Mouse (Mus musculus): ENCODE data around the gene Trmt10c. TPM values are rescaled to one million over a fixed set of nuclear protein-coding genes. Genes with fewer than 3 reads are reported as not detected.

The Trmt10c gene
- polyA plus RNA-seq, 1 experiment, result 25.3 TPM

- no peak overlapping the region for H3K4me3 ChIP-seq (ENCODE audit: low read depth, low read length)
- TF ChIP-seq POLR2A (IDR thresholded peaks at IDR 0.05; ENCODE audit: insufficient read depth, low read length) (no peak), CTCF (IDR thresholded peaks at IDR 0.05; ENCODE audit: low read depth, low read length) (no peak), EP300 (IDR thresholded peaks at IDR 0.05; ENCODE audit: insufficient read depth, low read depth, low read length) (no peak)
- H3K27ac ChIP-seq (ENCODE audit: insufficient read depth, low read length), result no peak overlapping the region
- no peak overlapping the region for H3K9ac ChIP-seq (ENCODE audit: low read depth, poor library complexity, severe bottlenecking)
- H3K36me3 ChIP-seq (ENCODE audit: control insufficient read depth, insufficient read depth, low read length, poor library complexity, severe bottlenecking), result no peaks in the 10 kb centered on the region
- peaks cover 2% of the 10 kb centered on the region for H3K4me1 ChIP-seq (ENCODE audit: control insufficient read depth, insufficient read depth, low read length)
- H3K27me3 ChIP-seq (ENCODE audit: control insufficient read depth, insufficient read depth, low read length, poor library complexity, severe bottlenecking), result no peaks in the 10 kb centered on the region
- H3K9me3 ChIP-seq (replicated peaks; ENCODE audit: control insufficient read depth, insufficient read depth, low read length, poor library complexity, severe bottlenecking), result no peaks in the 10 kb centered on the region
These were observed 31.0 kb upstream of the Trmt10c start for GRCm38 (mm10) chr16:56068523-56069070.

DNA sequence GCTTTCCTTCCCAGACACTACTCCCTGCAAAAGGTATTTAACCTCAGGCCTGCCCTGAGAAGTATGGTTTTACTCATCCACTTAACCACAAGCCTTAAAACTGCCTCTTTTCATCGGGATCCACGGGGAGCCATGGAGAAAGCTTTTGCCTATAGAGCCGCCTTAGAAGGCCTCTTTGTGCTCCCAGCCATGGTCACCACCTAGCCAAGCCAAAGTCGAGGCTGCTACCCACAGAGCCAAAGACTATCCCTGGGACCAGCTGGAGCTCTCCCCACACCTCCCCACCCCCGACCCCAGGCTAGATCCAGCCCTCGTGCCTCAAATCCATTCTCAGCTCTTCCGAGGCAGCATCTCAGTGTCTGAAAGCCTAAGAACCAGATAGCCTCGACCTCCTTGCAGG is 28.5 kb upstream of the Trmt10c start:
- no peak overlapping the region for H3K27ac ChIP-seq (ENCODE audit: insufficient read depth, low read length)
- H3K9ac ChIP-seq (ENCODE audit: low read depth, poor library complexity, severe bottlenecking), result no peak overlapping the region

DNA sequence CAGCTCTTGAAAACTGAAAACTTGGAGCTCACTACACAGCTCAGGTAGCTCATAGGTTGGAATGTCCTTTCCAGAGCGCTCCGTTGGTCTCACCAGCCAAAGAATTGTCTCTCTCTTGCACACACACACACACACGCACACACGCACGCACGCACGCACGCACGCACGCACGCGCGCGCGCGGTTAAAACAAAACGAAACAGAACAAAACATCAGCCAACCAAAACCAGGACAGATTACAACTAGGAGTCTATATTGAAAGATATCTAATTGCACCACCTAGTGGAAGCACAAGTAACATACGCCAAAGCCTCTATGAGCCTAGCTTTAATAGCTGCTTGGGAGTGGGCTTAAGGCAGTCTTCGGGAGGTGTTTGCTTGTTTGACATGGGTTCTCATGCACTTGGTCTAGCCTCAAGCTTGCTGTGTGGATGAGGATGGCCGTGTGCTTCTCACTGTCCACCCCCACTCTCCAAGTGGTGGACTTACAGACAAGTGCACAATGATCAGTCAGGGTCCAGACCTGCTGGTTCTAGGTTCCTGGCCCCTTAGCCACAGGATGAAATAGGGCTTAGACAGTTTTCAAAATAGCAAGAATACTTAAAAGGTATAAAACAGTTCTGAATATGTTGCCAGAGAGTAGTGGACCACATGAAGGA is 26.8 kb upstream of the Trmt10c start:
- no peaks in the 10 kb centered on the region for H3K36me3 ChIP-seq (ENCODE audit: control insufficient read depth, insufficient read depth, low read length, poor library complexity, severe bottlenecking)
- no peaks in the 10 kb centered on the region for H3K27me3 ChIP-seq (ENCODE audit: control insufficient read depth, insufficient read depth, low read length, poor library complexity, severe bottlenecking)
- no peak overlapping the region for H3K27ac ChIP-seq (ENCODE audit: insufficient read depth, low read length)
- H3K4me1 ChIP-seq (ENCODE audit: control insufficient read depth, insufficient read depth, low read length), result no peaks in the 10 kb centered on the region
- no peak overlapping the region for H3K9ac ChIP-seq (ENCODE audit: low read depth, poor library complexity, severe bottlenecking)
- H3K4me3 ChIP-seq (ENCODE audit: low read depth, low read length), result peak overlapping the region; percentile 77
- no peaks in the 10 kb centered on the region for H3K9me3 ChIP-seq (replicated peaks; ENCODE audit: control insufficient read depth, insufficient read depth, low read length, poor library complexity, severe bottlenecking)
- TF ChIP-seq EP300 (IDR thresholded peaks at IDR 0.05; ENCODE audit: insufficient read depth, low read depth, low read length) (no peak), CTCF (IDR thresholded peaks at IDR 0.05; ENCODE audit: low read depth, low read length) (peak; percentile 1)

More for the DNA sequence above, 28.5 kb upstream of the Trmt10c start:
- Histone ChIP-seq H3K9me3 (replicated peaks; ENCODE audit: control insufficient read depth, insufficient read depth, low read length, poor library complexity, severe bottlenecking) (no peaks in the 10 kb centered on the region), H3K27me3 (ENCODE audit: control insufficient read depth, insufficient read depth, low read length, poor library complexity, severe bottlenecking) (no peaks in the 10 kb centered on the region), H3K4me3 (ENCODE audit: low read depth, low read length) (no peak overlapping the region), H3K36me3 (ENCODE audit: control insufficient read depth, insufficient read depth, low read length, poor library complexity, severe bottlenecking) (no peaks in the 10 kb centered on the region), H3K4me1 (ENCODE audit: control insufficient read depth, insufficient read depth, low read length) (no peaks in the 10 kb centered on the region)
- TF ChIP-seq CTCF (IDR thresholded peaks at IDR 0.05; ENCODE audit: low read depth, low read length) (no peak), POLR2A (IDR thresholded peaks at IDR 0.05; ENCODE audit: insufficient read depth, low read length) (no peak), EP300 (IDR thresholded peaks at IDR 0.05; ENCODE audit: insufficient read depth, low read depth, low read length) (no peak)

GRCm38 (mm10) chr16:56062981-56063380 is 25.4 kb upstream of the Trmt10c start:
- Histone ChIP-seq H3K9ac (ENCODE audit: low read depth, poor library complexity, severe bottlenecking) (no peak overlapping the region), H3K27me3 (ENCODE audit: control insufficient read depth, insufficient read depth, low read length, poor library complexity, severe bottlenecking) (no peaks in the 10 kb centered on the region), H3K36me3 (ENCODE audit: control insufficient read depth, insufficient read depth, low read length, poor library complexity, severe bottlenecking) (no peaks in the 10 kb centered on the region), H3K4me1 (ENCODE audit: control insufficient read depth, insufficient read depth, low read length) (no peaks in the 10 kb centered on the region), H3K27ac (ENCODE audit: insufficient read depth, low read length) (no peak overlapping the region), H3K9me3 (replicated peaks; ENCODE audit: control insufficient read depth, insufficient read depth, low read length, poor library complexity, severe bottlenecking) (no peaks in the 10 kb centered on the region), H3K4me3 (ENCODE audit: low read depth, low read length) (no peak overlapping the region)
- TF ChIP-seq CTCF (IDR thresholded peaks at IDR 0.05; ENCODE audit: low read depth, low read length), result no peak
- TF ChIP-seq EP300 (IDR thresholded peaks at IDR 0.05; ENCODE audit: insufficient read depth, low read depth, low read length), result no peak
- no peak for TF ChIP-seq POLR2A (IDR thresholded peaks at IDR 0.05; ENCODE audit: insufficient read depth, low read length)

DNA sequence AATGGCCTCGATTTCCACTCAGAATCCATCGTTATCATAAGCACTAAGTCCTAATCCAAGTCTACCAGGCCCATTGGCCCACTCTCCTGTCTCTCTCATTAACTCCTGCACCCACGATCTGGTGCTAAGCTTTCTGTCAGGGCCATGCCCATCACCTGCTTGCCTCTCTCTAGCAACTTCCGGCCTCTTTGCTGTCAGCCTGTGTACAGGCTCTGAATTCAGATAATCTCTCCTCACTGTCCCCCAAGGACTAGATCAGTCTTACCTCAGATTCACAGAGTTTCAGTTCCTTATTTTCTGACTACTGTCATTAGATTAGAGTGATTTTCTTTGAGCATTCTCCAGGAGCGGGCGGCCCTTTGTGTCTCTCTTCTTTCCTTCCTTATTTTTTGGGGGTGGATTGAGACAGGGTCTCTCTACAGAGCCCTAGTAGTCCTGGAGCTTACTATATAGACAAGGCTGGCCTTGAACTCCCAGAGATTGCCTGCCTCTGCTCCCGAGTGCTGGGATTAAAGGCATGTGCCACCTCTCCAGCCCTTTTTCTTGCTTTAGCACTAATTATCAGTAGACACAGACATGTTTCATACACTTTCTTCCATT is 24.5 kb upstream of the Trmt10c start:
- Histone ChIP-seq H3K36me3 (ENCODE audit: control insufficient read depth, insufficient read depth, low read length, poor library complexity, severe bottlenecking) (no peaks in the 10 kb centered on the region), H3K9me3 (replicated peaks; ENCODE audit: control insufficient read depth, insufficient read depth, low read length, poor library complexity, severe bottlenecking) (no peaks in the 10 kb centered on the region), H3K27ac (ENCODE audit: insufficient read depth, low read length) (no peak overlapping the region), H3K4me3 (ENCODE audit: low read depth, low read length) (no peak overlapping the region), H3K4me1 (ENCODE audit: control insufficient read depth, insufficient read depth, low read length) (no peaks in the 10 kb centered on the region), H3K27me3 (ENCODE audit: control insufficient read depth, insufficient read depth, low read length, poor library complexity, severe bottlenecking) (no peaks in the 10 kb centered on the region), H3K9ac (ENCODE audit: low read depth, poor library complexity, severe bottlenecking) (no peak overlapping the region)
- no peak for TF ChIP-seq EP300 (IDR thresholded peaks at IDR 0.05; ENCODE audit: insufficient read depth, low read depth, low read length)
- TF ChIP-seq CTCF (IDR thresholded peaks at IDR 0.05; ENCODE audit: low read depth, low read length), result no peak
- no peak for TF ChIP-seq POLR2A (IDR thresholded peaks at IDR 0.05; ENCODE audit: insufficient read depth, low read length)

GRCm38 (mm10) chr16:56058151-56058550 is 20.5 kb upstream of the Trmt10c start:
- Histone ChIP-seq H3K36me3 (ENCODE audit: control insufficient read depth, insufficient read depth, low read length, poor library complexity, severe bottlenecking) (no peaks in the 10 kb centered on the region), H3K9me3 (replicated peaks; ENCODE audit: control insufficient read depth, insufficient read depth, low read length, poor library complexity, severe bottlenecking) (no peaks in the 10 kb centered on the region), H3K27me3 (ENCODE audit: control insufficient read depth, insufficient read depth, low read length, poor library complexity, severe bottlenecking) (no peaks in the 10 kb centered on the region), H3K9ac (ENCODE audit: low read depth, poor library complexity, severe bottlenecking) (no peak overlapping the region), H3K27ac (ENCODE audit: insufficient read depth, low read length) (no peak overlapping the region), H3K4me1 (ENCODE audit: control insufficient read depth, insufficient read depth, low read length) (no peaks in the 10 kb centered on the region), H3K4me3 (ENCODE audit: low read depth, low read length) (no peak overlapping the region)
- TF ChIP-seq POLR2A (IDR thresholded peaks at IDR 0.05; ENCODE audit: insufficient read depth, low read length) (no peak), CTCF (IDR thresholded peaks at IDR 0.05; ENCODE audit: low read depth, low read length) (no peak), EP300 (IDR thresholded peaks at IDR 0.05; ENCODE audit: insufficient read depth, low read depth, low read length) (no peak)

All from ES-Bruce4 (cell line).